Mouse (Mus musculus): Measurements from ENCODE around the gene Nectin4. TPM values are rescaled to one million over a fixed set of nuclear protein-coding genes. Genes with fewer than 3 reads are reported as not detected.

Nectin4 gene
- total RNA-seq, 2 experiments from 2014 or later: not detected

DNA sequence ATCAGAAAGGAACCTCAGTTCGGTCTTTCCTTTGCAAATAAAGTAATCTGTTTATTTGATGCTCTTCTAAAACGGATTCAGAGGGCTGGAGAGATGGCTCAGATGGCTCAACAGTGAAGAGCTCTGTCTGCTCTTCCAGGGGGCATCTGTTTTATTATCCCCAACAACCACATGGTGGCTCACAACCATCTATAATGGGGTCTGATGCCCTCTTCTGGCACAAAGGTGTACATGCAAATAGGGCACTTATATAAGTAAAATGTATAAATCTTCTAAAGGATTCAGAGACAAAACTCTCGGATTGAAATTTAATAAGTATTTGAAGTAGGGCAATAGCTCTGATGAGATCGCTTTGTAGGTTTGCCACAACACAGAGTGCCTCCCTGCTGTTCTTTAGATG, 11.5 kb upstream of the Nectin4 start:
- DNase-seq (ENCODE audit: low spot score): no peak

DNA sequence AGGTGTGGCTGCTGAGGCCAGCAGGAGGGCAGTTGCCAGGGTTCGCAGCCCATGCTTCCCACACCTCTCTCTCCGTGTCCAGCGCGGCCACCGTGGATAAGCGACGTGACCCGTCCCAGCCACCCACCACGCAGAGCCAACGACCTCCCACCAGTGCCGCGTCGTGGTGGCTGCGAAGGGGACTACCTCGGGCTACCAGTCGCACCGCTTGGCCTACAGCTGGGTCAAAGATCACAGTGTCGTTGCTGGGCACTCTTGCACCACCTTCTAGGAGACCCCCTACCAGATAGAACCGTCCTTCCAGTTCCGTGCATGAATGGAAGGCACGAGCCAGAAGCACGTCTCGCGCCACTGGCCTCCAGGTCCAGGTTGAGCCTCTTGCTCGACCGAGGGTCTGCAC, 9.6 kb upstream of the Nectin4 start:
- DNase-seq (ENCODE audit: low spot score): no peak

DNA sequence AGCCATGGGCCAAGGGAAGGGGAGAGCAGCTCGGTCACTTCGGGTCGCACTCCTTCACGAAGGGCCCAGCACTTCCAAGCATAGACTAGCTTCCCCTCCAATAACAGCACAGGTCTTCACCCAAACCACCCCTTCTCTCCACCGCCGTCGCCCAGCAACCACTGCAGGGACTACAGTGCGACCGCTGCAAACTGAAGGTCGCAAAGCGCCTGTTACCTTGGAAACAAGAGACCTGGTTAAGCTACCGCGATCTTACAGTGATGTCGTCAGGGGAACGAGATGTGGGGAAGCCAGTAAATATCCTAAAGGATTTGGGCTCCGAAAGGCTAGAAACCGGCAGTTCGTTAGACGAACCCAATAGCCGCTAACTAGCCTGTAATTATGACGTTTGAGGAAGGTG, 9.2 kb upstream of the Nectin4 start, which contains the start of gene Klhdc9:
Klhdc9 (minus strand) TSS at position 143 of the 400 bp plus-strand sequence.
- DNase-seq (ENCODE audit: low spot score): peak; percentile 79

DNA sequence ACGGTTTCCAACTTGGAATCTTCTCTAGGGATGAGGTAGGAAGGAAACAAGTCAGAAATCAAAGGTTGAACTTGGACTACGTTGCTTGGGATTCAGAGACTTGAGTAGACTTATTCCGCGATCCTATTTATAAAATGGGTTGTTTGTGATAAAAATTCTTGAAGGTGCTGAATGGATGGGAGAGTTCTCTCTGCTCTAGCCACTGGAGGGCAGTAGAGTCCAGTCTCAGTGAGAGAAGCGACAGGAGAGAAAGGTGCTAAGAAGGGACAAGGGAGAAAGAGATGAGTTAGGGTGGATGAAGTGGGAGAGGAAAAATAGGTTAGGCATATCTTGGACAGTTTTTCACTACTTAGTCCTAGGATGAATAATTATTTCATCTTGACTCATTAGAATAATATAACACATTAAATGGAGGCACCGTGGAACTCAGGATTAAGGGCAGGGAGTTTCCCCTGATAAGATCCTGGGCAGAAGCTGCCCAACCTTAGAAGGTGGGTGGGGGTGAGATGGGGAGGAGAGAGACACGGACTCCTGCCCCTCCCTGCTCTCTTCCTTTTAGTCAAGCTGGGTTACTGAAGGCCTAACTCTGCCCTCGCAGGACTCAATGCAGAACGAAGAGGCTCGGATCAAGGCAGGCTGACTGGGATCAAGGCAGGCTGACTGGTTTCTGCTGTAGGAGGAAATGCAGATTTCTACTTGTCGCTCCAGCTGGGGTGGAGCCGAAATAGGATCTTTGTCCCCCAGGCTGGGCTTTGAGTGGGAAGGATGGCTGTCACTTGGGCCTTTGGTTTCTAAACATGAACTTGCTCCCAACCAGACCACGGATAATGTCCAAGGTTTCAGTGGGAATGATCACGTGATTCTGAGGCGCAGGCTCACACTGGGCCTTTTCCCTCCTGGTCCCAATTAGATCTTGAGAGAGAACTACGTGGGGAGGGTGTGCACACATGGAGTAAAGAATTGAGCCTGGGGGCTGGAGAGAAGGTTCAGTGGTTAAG, 8.5 kb upstream of the Nectin4 start:
- peak; percentile 71 for DNase-seq (ENCODE audit: low spot score)

DNA sequence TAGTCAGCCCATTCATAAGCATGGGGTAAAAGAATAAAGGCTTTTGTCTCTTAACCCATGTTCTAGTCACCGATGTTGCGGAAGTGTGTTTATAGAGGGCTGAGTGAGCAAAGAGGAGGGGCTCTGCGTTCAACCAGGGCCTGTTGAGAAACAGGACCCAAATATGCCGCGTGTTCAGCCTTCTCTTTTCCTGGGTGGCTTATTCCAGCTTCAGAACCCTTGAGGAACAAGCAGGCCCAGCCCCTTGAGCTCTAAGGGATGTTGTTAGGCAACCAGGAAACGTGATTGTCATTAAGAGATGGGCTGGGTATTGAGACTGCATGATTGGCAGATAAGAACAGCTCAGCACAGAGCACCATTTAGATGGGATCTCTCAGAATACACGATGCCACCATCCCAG, 4.0 kb upstream of the Nectin4 start:
- no peak for DNase-seq (ENCODE audit: low spot score)

DNA sequence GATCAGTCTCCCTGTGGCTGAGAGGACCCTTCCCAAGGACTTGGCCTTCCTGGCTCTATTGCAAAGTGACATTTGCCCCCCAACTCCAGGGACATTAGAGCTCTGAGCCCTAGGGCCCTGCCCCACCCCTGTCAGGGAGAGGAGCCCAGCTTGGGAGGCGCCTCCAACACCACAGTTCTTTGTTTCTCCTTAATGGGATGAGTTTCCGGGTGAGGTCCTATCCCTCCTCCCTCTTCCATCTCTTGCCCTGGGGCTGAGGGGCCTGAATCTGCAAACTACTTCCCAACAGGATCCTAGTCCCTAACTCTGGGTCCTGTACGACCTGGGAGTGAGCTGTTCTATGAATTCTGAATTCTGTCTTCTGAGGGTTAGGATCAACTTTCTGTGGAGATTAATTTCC, 3.0 kb downstream of the Nectin4 start:
- no peak for DNase-seq (ENCODE audit: low spot score)

DNA sequence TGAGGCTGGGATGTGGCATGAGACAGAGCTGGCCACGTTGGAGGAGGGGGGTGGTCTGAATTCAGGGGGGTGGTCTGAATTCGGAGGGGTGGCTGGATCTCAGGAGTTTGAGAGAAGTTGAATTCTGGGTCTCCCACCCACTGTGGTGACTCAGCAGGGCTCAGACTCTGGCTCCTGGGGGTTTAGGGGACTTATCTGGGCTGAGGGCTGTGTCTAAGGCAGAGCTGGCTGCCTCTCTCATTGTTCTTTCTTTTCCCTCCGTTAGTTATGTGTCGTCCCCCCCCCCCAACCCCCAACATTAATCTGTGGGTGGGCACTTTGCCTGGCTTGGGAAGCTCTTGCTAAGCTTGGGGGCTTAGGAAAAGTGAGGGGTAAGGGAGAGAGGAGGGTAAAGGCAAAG, 4.0 kb downstream of the Nectin4 start:
- no peak for DNase-seq (ENCODE audit: low spot score)

DNA sequence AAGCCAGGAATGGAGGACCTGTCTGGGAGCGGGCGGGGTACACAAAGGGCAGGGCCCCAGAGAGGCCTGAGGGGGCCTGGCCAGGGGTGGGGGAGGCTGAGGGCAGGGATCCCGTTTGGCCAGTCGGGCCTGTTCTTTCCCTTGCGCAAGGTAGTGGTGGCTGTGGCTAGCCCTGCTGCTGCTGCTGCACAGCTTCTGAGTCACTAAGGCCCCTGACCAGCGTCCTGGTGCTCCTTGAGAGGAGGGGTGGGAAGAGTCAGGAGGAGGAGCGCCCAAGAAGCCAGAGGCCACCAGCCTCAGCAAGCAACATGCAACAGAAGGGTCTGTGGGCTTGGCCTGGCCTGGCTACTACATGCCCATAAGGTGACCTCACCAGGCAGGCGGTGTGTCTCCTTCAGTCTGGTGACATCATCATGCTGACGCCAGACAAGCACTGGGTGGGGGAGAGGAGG, 5.8 kb downstream of the Nectin4 start:
- DNase-seq (ENCODE audit: low spot score): no peak

DNA sequence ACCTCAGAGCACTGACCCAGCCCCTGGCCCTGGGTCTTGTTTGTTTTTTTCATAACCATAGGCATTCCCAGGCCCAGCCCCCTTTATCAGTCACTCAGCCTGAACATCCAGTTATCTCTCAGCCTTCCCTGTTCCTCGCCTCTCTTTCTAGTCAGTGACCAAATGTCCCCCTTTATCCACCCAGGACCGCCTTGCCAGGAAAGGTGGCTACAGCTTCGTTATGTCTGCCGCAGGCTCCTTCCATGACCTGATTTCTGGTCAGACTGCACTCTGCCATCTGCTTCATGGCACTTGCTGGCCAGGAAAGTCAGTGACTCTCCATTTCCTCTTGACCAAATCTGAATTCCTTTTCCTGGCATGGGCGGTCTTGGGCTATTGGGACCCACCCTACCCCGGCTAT, 8.4 kb downstream of the Nectin4 start:
- DNase-seq (ENCODE audit: low spot score): no peak

DNA sequence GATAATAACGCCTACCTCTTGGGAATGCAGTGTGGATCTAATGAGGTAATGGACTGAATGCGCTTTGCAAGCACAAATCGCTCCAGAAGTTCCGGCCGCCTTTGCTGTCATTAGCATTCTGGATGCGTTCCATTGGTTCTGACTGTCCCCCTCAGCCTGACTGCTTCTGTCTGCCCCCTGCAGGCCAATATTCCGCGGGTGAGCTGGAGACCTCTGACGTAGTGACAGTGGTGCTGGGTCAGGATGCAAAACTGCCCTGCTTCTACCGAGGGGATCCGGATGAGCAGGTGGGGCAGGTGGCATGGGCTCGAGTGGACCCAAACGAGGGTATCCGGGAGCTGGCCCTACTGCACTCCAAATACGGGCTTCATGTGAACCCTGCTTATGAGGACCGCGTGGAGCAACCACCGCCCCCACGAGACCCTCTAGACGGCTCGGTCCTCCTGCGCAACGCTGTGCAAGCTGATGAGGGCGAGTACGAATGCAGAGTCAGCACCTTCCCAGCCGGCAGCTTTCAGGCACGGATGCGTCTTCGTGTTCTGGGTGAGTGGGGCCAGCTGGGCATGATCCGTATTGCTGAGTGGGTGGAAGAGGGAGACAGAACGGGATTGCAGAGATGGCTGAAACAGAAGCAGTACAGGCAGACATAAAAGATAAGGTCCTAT, 10.2 kb downstream of the Nectin4 start:
- peak; percentile 80 for DNase-seq (ENCODE audit: low spot score)

DNA sequence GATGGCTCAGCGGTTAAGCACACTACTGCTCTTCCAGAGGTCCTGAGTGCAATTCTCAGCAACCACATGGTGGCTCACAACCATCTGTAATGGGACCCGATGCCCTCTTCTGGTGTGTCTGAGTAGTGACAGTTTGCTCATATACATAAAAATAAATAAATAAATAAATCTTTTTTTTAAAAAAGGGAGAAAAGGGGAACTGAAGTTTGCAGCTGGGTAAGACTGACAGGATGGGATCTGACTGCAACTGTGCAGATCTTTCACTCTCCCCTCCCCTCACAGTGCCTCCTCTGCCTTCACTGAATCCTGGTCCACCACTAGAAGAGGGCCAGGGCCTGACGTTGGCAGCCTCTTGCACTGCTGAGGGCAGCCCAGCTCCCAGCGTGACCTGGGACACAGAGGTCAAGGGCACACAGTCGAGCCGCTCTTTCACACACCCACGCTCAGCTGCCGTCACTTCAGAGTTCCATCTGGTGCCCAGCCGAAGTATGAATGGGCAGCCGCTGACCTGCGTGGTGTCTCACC, 12.3 kb downstream of the Nectin4 start:
- DNase-seq (ENCODE audit: low spot score): no peak

DNA sequence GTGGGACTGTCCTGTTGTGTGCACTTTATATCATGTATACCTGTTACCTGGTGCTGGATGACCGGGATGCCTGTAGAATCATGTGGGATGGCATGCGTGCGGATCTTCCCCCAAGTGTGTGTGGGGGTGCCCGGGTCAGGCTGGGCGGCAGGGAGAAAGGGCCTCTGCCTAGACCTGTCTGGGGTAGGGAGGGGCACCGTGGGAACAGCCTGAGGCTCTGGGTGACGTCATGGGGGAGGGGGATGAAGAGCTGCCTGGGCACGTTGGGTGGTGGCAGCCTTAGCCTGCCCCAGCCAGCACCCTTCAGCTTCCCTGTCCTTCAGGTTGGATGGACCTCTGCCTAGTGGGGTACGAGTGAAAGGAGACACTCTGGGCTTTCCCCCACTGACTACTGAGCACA, 14.5 kb downstream of the Nectin4 start:
- no peak for DNase-seq (ENCODE audit: low spot score)

DNA sequence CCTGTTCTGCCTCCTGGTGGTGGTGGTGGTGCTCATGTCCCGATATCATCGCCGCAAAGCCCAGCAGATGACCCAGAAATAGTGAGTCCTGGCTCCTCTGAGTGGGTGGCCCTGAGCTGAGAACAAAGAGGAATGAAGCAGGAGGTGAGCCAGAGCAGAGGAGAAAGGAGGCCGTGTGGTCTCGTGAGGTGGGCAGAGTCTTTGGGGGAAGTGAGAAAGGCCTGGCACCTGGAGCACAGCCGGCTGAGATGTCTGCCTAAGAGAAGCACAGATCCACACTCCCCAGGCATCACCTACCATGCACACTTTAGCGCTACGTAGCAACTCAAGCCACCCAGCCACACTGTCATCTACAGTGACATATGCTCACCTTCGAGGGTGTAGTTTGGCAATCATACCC, 15.3 kb downstream of the Nectin4 start:
- DNase-seq (ENCODE audit: low spot score): no peak

DNA sequence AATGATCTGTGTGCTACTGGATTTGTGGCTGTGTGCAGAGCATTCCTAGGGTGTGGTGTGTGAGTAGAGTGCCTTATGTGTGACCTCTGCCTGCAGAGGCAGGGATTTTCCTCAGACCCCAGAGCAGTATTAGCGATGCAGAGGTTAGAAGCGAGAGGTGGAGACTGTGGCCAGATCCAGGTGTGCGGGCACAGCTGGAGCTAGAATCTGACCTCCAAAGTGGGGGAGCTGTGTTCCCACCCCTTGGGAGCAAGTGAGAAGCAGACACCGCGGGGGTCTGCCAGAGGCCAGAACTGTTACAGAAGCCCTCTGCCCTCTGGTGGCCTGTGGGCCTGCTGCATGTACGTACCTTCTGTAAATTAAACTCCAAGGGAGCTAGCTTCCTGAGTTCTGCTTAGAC, 17.2 kb downstream of the Nectin4 start:
- DNase-seq (ENCODE audit: low spot score): no peak

DNA sequence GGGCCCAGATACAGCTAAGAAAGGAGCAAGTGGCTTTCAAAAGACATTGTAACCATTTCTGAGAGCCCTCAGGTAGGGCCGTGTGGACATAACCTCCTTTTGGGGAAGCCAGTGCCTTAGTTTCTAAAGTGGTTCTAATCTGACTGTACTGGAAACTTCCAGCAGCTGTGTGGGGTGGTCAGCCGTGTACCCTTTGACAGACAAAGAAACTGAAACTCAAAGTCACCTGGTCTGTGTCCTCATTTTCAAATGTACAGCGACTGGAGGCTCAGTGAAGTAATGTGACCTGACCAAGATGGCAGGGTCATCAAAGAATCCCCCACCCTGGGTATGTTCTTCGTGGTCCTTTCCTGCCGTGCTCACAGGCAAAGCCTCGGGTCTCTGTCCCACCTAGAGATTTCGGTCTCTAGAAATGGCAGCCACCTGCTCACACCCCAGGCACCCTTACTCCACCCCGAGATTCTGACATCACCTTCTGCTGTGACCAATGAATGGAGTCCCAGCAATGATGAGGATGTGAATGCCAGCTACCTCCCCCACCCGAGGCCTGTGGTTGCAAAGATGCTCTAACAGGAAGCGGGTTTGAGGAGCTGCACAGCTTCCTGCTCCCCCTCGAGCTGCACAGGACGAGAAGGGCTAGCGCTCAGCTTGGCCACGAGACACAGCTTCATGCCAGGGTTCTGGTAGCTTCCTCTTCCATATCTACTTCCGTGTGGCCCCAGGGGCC, 18.6 kb downstream of the Nectin4 start, which contains the start of gene Arhgap30:
Arhgap30 (plus strand) TSS at position 579 of the 727 bp plus-strand sequence.
- peak; percentile 18 for DNase-seq (ENCODE audit: low spot score)

DNA sequence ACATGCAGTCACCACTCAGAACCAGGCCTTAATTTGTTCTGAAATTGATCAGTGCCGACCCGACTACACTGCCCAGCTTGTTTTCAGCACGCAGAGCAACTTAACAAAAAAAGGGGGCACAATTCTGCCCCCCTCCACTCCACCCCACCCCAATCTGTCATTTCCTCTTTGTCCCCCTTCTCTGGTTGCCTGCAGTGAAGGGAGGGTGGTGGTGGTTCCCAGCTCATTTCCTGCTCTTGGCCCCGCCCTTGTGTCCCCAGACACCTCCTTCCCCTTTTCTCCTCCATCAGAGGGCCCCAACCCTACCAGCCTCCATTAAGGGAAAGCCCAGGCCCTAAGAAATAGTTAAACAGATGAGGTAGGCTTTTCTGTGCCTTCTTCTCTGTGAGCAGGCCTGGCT, 20.2 kb downstream of the Nectin4 start:
- no peak for DNase-seq (ENCODE audit: low spot score)

DNA sequence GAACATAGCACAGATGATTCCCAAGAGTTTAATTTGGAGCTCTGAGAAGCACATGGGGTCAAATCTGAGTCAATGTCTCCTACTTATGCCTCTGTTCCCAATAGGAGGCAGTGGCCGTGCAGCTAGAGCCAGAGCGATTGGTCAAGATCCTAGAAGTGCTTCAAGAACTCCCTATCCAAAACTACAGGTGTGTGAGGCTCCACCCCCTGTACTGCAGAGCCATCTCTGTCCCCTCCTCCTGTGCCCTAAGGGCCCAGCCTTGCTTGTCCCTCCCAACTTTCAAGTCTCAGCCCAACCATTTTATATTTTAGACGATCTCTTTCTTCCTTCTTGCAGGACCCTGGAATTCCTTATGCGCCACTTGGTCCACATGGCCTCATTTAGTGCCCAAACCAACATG, 31.9 kb downstream of the Nectin4 start:
- no peak for DNase-seq (ENCODE audit: low spot score)

DNA sequence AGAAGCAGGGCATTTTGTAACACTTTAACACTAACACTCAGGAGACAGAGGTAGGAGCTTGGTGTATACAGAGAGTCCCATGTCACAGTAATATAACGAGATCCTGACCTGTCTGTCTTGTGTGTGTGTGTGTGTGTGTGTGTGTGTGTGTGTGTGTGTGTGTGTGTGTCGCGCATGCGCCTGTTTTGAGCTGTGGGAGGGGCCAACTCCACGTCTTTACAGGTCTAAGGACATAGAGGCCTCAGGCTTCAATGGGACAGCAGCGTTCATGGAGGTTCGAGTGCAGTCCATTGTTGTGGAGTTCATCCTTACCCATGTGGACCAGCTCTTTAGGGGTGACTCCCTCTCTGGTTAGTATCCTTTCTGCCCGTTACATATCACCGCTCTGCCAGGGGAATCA, 33.1 kb downstream of the Nectin4 start:
- no peak for DNase-seq (ENCODE audit: low spot score)

DNA sequence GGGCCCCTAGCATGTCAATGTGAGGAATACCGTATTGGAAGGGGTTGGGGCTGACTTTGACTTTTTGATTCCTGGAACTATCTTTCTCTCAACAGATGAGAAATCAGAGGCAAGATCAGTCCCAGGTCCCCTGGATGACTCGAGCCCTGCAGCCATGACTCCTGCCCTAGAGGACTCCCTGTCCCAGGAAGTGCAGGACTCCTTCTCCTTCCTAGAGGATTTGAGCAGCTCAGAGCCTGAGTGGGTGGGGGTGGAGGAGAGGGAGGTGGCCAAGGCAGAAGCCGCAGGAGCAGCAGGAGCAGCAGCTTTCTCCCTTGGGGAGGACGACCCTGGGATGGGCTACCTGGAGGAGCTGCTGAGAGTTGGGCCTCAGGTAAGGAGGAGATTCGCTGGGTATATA, 37.4 kb downstream of the Nectin4 start:
- no peak for DNase-seq (ENCODE audit: low spot score)

DNA sequence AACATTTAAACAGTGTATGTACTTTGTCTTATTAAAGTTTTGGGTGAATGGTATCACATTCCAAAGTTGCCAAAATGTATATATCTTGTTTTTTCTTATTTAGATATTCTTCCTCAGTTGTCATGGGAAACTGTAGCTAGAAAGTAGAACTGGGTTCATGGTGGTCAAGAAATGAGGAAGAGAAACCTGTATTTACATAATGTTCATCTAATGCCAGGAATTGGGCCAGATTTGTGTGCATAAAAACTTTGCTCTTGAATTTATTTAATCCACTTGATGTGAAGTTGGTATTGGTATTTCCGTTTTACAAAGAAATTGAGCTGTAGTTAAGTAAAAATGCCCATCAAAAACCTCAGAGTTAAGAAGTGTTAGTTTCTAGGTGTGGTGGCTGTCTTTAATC, 40.3 kb downstream of the Nectin4 start:
- no peak for DNase-seq (ENCODE audit: low spot score)

DNA sequence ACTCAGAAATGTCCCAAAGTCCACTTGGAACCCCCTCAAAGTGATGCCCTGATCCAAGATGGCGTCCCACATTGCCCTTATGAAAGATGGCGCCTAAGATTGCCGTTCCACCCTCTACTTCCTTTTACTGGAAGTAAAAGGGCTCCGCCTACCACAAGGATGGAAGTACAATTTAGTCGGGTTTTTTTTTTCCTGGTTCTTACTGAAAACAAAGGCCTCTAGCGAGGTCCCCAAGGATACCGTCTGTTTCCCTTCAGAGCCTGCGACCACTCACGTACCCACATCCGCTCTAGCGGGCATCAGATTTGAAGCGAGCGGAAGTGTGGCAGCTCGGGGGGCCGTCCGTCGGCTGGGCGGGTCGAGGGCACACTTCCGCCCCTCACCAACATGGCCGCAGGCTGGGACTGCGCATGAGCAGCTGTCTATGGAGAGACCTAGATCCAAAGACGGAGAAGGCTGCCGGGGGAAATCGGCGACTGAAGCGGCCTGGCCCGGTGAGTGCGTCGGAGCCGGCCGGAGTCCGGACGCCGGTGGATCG, 41.1 kb downstream of the Nectin4 start, which contains the start of gene Usf1:
Usf1 (plus strand) TSS at position 367 of the 538 bp plus-strand sequence.
- peak; percentile 94 for DNase-seq (ENCODE audit: low spot score)
